Mouse (Mus musculus) cerebellum, adult 9-10 months (tissue): ENCODE data around the gene Fam178b.
"Not testable (repeated sequence)": the region's sequence is repeated elsewhere in the genome, so short reads cannot be mapped to it uniquely, and the experiment has no call there.

ENCODE experiments used
- DNase-seq: peaks from one replicate; pipeline ENCODE4 v3.0.0; 2022

Gene Fam178b

DNA sequence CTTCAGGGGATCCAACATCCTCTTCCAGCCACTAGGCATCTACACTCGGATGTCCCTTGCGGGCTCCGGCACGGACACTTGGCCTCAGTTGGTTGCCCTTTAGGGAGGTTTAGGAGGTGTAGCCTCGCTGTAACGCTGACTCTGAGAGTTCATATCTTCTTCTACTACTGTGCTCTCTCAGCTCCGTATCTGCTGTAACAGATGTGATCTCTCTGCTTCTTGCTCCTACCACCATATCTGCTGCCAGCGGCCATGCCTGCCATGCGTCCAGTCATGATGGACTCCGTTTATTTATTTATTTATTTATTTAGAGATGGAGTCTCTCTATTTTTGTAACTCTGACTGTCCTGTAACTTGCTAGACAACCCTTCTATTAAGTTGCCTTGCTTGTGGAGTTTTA is 11.7 kb downstream of the Fam178b start:
- no peak for DNase-seq

GRCm38 (mm10) chr1:36670256-36670655 is 12.7 kb downstream of the Fam178b start:
- no peak for DNase-seq

DNA sequence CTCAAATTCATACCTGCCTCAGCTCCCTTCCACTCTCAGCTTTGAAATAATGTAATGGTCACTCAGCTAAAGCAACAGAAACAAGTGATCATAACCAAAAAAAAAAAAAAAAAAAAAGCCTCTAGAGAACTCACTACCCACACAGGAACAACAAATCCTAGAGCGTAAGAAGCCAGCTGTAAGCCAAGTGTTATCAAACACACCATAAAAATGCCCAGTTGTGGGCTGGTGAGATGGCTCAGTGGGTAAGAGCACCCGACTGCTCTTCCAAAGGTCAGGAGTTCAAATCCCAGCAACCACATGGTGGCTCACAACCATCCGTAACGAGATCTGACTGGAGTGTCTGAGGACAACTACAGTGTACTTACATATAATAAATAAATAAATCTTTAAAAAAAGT is 15.0 kb downstream of the Fam178b start:
- not testable (repeated sequence) for DNase-seq

DNA sequence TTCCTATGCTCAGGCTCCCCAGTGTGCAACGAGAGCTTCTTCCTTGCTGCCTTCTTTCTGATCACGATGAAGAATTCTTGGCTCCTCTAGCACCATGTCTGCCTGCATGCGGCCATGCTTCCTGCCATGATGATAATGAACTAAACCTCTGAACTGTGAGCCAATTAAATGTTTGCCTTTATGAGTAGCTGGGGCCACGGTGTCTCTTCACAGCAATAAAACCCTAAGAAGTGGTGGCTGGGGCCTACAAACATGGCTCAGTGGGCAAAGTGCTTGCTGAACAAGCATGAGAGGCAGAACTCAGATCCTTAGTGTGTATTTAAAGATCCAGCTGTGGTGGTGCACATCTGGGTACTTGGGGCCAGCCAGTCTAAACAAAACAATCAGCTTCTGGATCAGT is 17.0 kb downstream of the Fam178b start:
- DNase-seq, result no peak

- no peak for DNase-seq
Observed at GRCm38 (mm10) chr1:36665165-36665723, 17.7 kb downstream of the Fam178b start.

GRCm38 (mm10) chr1:36664457-36664856 is 18.5 kb downstream of the Fam178b start:
- peak; percentile 73 for DNase-seq

GRCm38 (mm10) chr1:36658621-36659399 is 24.2 kb downstream of the Fam178b start:
- DNase-seq, result no peak

DNA sequence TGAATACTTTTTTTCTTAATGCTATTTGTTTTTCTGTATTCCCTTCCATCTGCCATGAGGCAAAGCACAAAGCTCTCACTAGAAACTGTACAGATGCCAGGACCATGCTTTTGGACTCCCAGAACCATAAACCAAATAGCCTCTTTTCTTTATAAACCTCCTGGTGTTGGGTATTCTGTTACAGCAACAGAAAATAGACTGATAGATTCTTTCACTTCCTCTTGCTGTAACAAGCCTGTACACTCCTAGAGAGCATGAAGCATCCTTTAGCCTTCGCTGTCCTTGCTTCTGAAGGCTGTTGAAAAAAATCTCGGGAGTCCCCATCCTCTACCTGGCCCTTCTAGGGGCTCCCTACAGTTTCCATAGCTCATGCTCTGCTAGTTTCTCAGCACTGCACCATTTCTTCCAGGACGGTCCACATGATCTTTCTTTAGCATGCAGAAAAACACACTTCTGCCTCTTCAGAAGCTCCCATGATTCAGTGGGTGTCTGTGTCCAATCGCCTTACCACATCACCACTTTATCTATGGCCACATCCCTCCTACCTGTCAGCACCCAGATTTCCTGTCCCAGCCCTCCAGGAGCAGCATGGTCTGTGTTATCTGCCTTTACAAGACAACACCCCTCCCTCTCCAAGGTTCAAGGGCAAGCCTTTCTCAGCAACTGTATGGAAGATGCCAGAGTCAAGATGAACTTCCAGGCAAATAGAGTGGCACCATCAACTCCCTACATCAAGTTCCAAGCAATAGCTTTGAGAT is 25.1 kb downstream of the Fam178b start:
- DNase-seq, result no peak

DNA sequence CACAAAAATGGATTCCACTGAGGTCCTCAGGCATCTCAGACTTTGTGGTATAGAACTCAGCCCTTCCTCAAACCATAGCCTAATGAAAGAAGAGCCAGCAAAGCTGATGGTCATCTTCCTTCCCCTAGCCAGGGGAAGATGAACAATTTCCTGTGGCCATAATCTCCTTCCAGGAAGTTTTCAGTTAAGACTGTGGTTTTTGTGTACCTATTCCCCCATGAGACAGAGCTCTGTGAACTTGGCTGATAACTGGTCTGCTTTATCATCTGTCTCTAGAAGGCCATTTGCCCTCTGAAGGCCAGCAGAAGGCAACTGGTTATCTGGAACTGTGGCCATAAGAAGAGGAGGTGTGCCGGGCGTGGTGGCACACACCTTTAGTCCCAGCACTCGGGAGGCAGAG is 26.8 kb downstream of the Fam178b start:
- no peak for DNase-seq

- DNase-seq, result no peak
Observed at GRCm38 (mm10) chr1:36655039-36655438, 27.9 kb downstream of the Fam178b start.

GRCm38 (mm10) chr1:36647631-36648030 is 35.4 kb downstream of the Fam178b start:
- DNase-seq, result no peak

- no peak for DNase-seq
Observed at GRCm38 (mm10) chr1:36646285-36646684, 36.7 kb downstream of the Fam178b start.

GRCm38 (mm10) chr1:36644615-36645007 is 38.4 kb downstream of the Fam178b start:
- DNase-seq, result no peak

GRCm38 (mm10) chr1:36643957-36644614 is 38.9 kb downstream of the Fam178b start:
- no peak for DNase-seq

GRCm38 (mm10) chr1:36635826-36636485 is 47.0 kb downstream of the Fam178b start:
- peak; percentile 86 for DNase-seq

DNA sequence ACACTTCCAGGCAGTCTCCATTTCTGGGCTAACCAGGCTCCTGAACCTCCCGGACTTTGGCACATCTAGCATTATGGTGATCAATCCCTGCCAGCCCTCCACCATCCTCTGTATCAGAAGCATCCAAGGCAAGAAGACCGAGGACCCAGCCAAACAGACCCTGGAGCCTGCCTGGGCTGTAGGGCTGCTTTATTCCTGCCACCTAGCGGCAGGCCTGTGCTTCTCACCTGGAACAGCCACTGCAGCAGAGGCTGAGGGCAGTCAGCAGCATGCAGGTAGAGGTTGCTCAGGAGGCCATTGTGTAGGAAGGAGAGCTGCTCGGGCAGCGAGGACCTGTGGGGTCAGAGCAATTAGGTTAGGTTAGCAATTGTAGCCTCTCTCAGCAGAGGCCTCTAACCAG is 48.0 kb downstream of the Fam178b start:
- peak; percentile 64 for DNase-seq

GRCm38 (mm10) chr1:36633920-36634319 is 49.1 kb downstream of the Fam178b start:
- peak; percentile 40 for DNase-seq

- DNase-seq, result no peak
Observed at GRCm38 (mm10) chr1:36632846-36633245, 50.1 kb downstream of the Fam178b start.

GRCm38 (mm10) chr1:36632090-36632489 is 50.9 kb downstream of the Fam178b start:
- DNase-seq, result peak; percentile 39

DNA sequence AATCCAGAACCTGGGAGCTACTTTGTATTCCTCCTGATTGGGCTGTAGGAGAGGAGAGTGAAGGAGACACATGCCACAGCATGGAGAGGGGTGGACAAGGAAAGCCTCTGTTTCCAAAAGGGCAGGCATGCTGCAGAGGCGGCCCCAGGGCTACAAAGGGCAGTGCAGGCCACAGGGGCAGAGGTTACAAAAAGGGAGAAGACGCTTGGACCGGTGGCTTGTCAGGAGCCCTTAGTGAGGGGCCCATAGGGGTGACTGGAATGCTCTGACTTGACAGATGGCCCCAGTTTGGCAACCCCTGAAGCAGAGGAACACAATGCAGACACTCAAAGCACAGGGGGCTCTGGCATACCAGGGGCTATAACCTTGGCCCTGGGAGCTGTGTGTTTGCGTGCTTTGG is 51.6 kb downstream of the Fam178b start:
- DNase-seq, result no peak

- DNase-seq, result no peak
Observed at GRCm38 (mm10) chr1:36630053-36630739, 52.8 kb downstream of the Fam178b start.

DNA sequence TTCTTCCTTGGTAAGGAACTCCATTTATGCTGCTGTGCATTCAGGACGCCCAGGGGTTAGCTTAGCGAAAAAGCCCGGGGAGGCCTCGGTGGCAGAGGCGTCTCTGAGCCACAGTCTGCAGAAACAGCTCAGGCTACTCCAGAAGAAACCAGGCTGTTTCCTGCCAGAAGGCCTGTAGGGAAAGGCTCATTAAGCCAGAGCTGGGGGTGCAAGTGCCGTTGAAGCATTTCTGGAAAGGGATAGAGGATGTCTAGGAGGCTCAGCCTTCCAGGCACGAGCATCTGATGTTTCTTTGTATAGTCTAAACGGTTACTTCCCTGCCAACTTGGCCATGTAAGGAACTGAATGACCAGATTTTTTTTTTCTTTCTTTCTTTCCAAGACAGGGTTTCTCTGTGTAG is 54.4 kb downstream of the Fam178b start:
- DNase-seq, result no peak
